18 mouse cellular contexts compared by ENCODE assay signal in the genomic region with DNA sequence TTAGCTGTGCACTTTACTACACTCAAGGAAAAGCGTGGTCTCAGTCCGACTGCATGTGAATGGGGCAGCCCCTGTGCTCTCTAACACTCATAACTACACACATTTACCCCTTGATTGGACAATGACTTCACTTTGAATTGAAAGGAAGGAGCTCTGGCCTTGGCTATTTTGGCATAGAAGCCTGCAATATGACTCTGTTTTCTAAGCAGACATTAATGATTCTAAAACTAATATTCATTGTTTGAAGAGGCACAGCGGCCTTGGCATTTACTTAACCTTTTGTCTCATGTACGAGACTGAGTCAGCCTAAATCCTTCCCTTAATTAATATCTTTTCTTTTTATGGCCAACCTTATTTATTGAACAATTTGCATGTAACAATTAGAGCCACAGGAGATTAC.
"Had no signal": no experiment of that assay in that cellular context is flagged by ENCODE, and none has a peak within 500 bp of the region (broad histone marks: within the 10 kb centered on the region; RNA-seq: fewer than 3 reads in every experiment).

No protein-coding gene starts in this region.

- DNase-seq: gastrocnemius, postnatal 14 days; gastrocnemius, postnatal 36 days; heart, adult 18-20 months; heart, postnatal 10 days; heart, postnatal 4 days; kidney, adult 18-20 months; kidney, adult 8-10 months; kidney, postnatal 10 days; kidney, postnatal 25 days; kidney, postnatal 4 days; layer of hippocampus, adult 9-11 months; layer of hippocampus, postnatal 36 days; left cerebral cortex, postnatal 4 days had no signal

- ATAC-seq: hindbrain, embryonic 16.5 days; inflammation-experienced regulatory T-cells, adult 6 months; intestine, embryonic 15.5 days; intestine, postnatal 0 days; liver, embryonic 12.5 days had no signal
